Mouse (Mus musculus): ENCODE data around the gene Hrh2. TPM values are rescaled to one million over a fixed set of nuclear protein-coding genes. Genes with fewer than 3 reads are reported as not detected.

Gene Hrh2
- polyA plus RNA-seq, 1 experiment from 2014 or later: 0.09 TPM

GRCm38 (mm10) chr13:54221631-54222179, 29.8 kb downstream of the Hrh2 start:
- Histone ChIP-seq H3K27ac (replicated peaks) (no peak overlapping the region), H3K27me3 (peaks cover 8% of the 10 kb centered on the region), H3K4me2 (replicated peaks) (no peak overlapping the region), H3K9ac (no peak overlapping the region), H3K9me3 (replicated peaks) (no peaks in the 10 kb centered on the region), H3K4me3 (replicated peaks) (no peak overlapping the region), H3K4me1 (no peaks in the 10 kb centered on the region), H3K36me3 (no peaks in the 10 kb centered on the region)
- no peak for ATAC-seq (ENCODE audit: insufficient number of reproducible peaks, low FRiP score, low TSS enrichment, low read depth)
- 83% methylated on average over 4 of the region's 4 CpGs for WGBS

GRCm38 (mm10) chr13:54222921-54223769, 31.2 kb downstream of the Hrh2 start:
- Histone ChIP-seq H3K27me3 (peaks cover 8% of the 10 kb centered on the region), H3K36me3 (no peaks in the 10 kb centered on the region), H3K4me1 (no peaks in the 10 kb centered on the region), H3K9ac (no peak overlapping the region), H3K4me3 (replicated peaks) (no peak overlapping the region), H3K9me3 (replicated peaks) (no peaks in the 10 kb centered on the region), H3K27ac (replicated peaks) (no peak overlapping the region), H3K4me2 (replicated peaks) (no peak overlapping the region)
- 54% methylated on average over 13 of the region's 13 CpGs for WGBS
- ATAC-seq (ENCODE audit: insufficient number of reproducible peaks, low FRiP score, low TSS enrichment, low read depth): no peak

- Histone ChIP-seq H3K9ac (no peak overlapping the region), H3K27ac (replicated peaks) (no peak overlapping the region), H3K4me3 (replicated peaks) (no peak overlapping the region), H3K4me1 (no peaks in the 10 kb centered on the region), H3K27me3 (peaks cover 8% of the 10 kb centered on the region; the same call in 1 of the 2 replicates), H3K4me2 (replicated peaks) (no peak overlapping the region), H3K9me3 (replicated peaks) (no peaks in the 10 kb centered on the region), H3K36me3 (no peaks in the 10 kb centered on the region)
- WGBS: 20% methylated on average over 13 of the region's 13 CpGs
- no peak for ATAC-seq (ENCODE audit: insufficient number of reproducible peaks, low FRiP score, low TSS enrichment, low read depth)
Observed at GRCm38 (mm10) chr13:54227916-54228483, 36.1 kb downstream of the Hrh2 start.

GRCm38 (mm10) chr13:54230081-54230480, 38.2 kb downstream of the Hrh2 start:
- H3K4me1 ChIP-seq: no peaks in the 10 kb centered on the region
- no peak overlapping the region for H3K27ac ChIP-seq (replicated peaks)
- peaks cover 8% of the 10 kb centered on the region; the same call in 1 of the 2 replicates for H3K27me3 ChIP-seq
- no peaks in the 10 kb centered on the region for H3K9me3 ChIP-seq (replicated peaks)
- H3K4me3 ChIP-seq (replicated peaks): no peak overlapping the region
- ATAC-seq (ENCODE audit: insufficient number of reproducible peaks, low FRiP score, low TSS enrichment, low read depth): no peak
- no peak overlapping the region for H3K9ac ChIP-seq
- H3K36me3 ChIP-seq: no peaks in the 10 kb centered on the region
- no peak overlapping the region for H3K4me2 ChIP-seq (replicated peaks)
- 82% methylated on average over 6 of the region's 6 CpGs for WGBS

- Histone ChIP-seq H3K9ac (no peak overlapping the region), H3K36me3 (no peaks in the 10 kb centered on the region), H3K27me3 (peaks cover 4% of the 10 kb centered on the region; the same call in 1 of the 2 replicates), H3K27ac (replicated peaks) (no peak overlapping the region), H3K4me1 (no peaks in the 10 kb centered on the region), H3K4me3 (replicated peaks) (no peak overlapping the region), H3K4me2 (replicated peaks) (no peak overlapping the region), H3K9me3 (replicated peaks) (no peaks in the 10 kb centered on the region)
- ATAC-seq (ENCODE audit: insufficient number of reproducible peaks, low FRiP score, low TSS enrichment, low read depth): no peak
- 70% methylated on average over 10 of the region's 10 CpGs for WGBS
Observed at GRCm38 (mm10) chr13:54231868-54232267, 39.9 kb downstream of the Hrh2 start.

GRCm38 (mm10) chr13:54237512-54237911, 45.6 kb downstream of the Hrh2 start:
- no peak overlapping the region for H3K9ac ChIP-seq
- H3K9me3 ChIP-seq (replicated peaks): no peaks in the 10 kb centered on the region
- no peak overlapping the region for H3K4me3 ChIP-seq (replicated peaks)
- H3K27me3 ChIP-seq: peaks cover 14% of the 10 kb centered on the region; the same call in 1 of the 2 replicates
- no peaks in the 10 kb centered on the region for H3K36me3 ChIP-seq
- ATAC-seq (ENCODE audit: insufficient number of reproducible peaks, low FRiP score, low TSS enrichment, low read depth): no peak
- peaks cover 5% of the 10 kb centered on the region; the same call in 1 of the 2 replicates for H3K4me1 ChIP-seq
- H3K4me2 ChIP-seq (replicated peaks): no peak overlapping the region
- no peak overlapping the region for H3K27ac ChIP-seq (replicated peaks)
- 67% methylated on average over 6 of the region's 6 CpGs for WGBS

GRCm38 (mm10) chr13:54238585-54239323, 46.8 kb downstream of the Hrh2 start:
- Histone ChIP-seq H3K27me3 (peaks cover 14% of the 10 kb centered on the region; the same call in 1 of the 2 replicates), H3K4me3 (replicated peaks) (no peak overlapping the region), H3K4me2 (replicated peaks) (no peak overlapping the region), H3K27ac (replicated peaks) (no peak overlapping the region), H3K9ac (no peak overlapping the region), H3K9me3 (replicated peaks) (no peaks in the 10 kb centered on the region), H3K36me3 (no peaks in the 10 kb centered on the region), H3K4me1 (peaks cover 5% of the 10 kb centered on the region; the same call in 1 of the 2 replicates)
- ATAC-seq (ENCODE audit: insufficient number of reproducible peaks, low FRiP score, low TSS enrichment, low read depth): peak; percentile 39; the same call in 1 of the 2 replicates
- WGBS: 40% methylated on average over 14 of the region's 14 CpGs

GRCm38 (mm10) chr13:54242380-54242779, 50.5 kb downstream of the Hrh2 start:
- no peak overlapping the region for H3K4me3 ChIP-seq (replicated peaks)
- peaks cover 10% of the 10 kb centered on the region; the same call in 1 of the 2 replicates for H3K27me3 ChIP-seq
- 64% methylated on average over 5 of the region's 5 CpGs for WGBS
- no peaks in the 10 kb centered on the region for H3K9me3 ChIP-seq (replicated peaks)
- no peak overlapping the region for H3K27ac ChIP-seq (replicated peaks)
- no peaks in the 10 kb centered on the region for H3K36me3 ChIP-seq
- H3K4me2 ChIP-seq (replicated peaks): no peak overlapping the region
- peaks cover 5% of the 10 kb centered on the region; the same call in 1 of the 2 replicates for H3K4me1 ChIP-seq
- no peak overlapping the region for H3K9ac ChIP-seq
- ATAC-seq (ENCODE audit: insufficient number of reproducible peaks, low FRiP score, low TSS enrichment, low read depth): no peak

GRCm38 (mm10) chr13:54245204-54245603, 53.3 kb downstream of the Hrh2 start:
- no peak overlapping the region for H3K27ac ChIP-seq (replicated peaks)
- H3K27me3 ChIP-seq: 0 out of 2 replicates have a peak, but pooled peaks cover 5% of the 10 kb centered on the region
- peaks cover 17% of the 10 kb centered on the region for H3K4me1 ChIP-seq
- no peak for ATAC-seq (ENCODE audit: insufficient number of reproducible peaks, low FRiP score, low TSS enrichment, low read depth)
- no peak overlapping the region for H3K9ac ChIP-seq
- WGBS: 43% methylated on average over 5 of the region's 5 CpGs
- no peaks in the 10 kb centered on the region for H3K36me3 ChIP-seq
- no peaks in the 10 kb centered on the region for H3K9me3 ChIP-seq (replicated peaks)
- no peak overlapping the region for H3K4me2 ChIP-seq (replicated peaks)
- no peak overlapping the region for H3K4me3 ChIP-seq (replicated peaks)

- ATAC-seq (ENCODE audit: insufficient number of reproducible peaks, low FRiP score, low TSS enrichment, low read depth): no peak
- peaks cover 17% of the 10 kb centered on the region for H3K4me1 ChIP-seq
- no peak overlapping the region for H3K4me2 ChIP-seq (replicated peaks)
- no peak overlapping the region for H3K27ac ChIP-seq (replicated peaks)
- no peak overlapping the region for H3K4me3 ChIP-seq (replicated peaks)
- WGBS: 17% methylated on average over 4 of the region's 4 CpGs
- H3K36me3 ChIP-seq: no peaks in the 10 kb centered on the region
- no peaks in the 10 kb centered on the region for H3K9me3 ChIP-seq (replicated peaks)
- peaks cover 5% of the 10 kb centered on the region; the same call in 1 of the 2 replicates for H3K27me3 ChIP-seq
- no peak overlapping the region for H3K9ac ChIP-seq
Observed at GRCm38 (mm10) chr13:54247545-54247944, 55.6 kb downstream of the Hrh2 start.
